Mouse (Mus musculus) myocyte (in vitro differentiated cells): Measurements from ENCODE around the gene Hectd4. TPM values are rescaled to one million over a fixed set of nuclear protein-coding genes. Genes with fewer than 3 reads are reported as not detected.
"Not testable (repeated sequence)": the region's sequence is repeated elsewhere in the genome, so short reads cannot be mapped to it uniquely, and the experiment has no call there.

Source experiments
- H3K27me3 ChIP-seq: one replicate; pipeline ENCODE4 v1.6.1; 2011; ENCODE audit not compliant: control insufficient read depth, insufficient read depth, insufficient read length
- H3K36me3 ChIP-seq: one replicate; pipeline ENCODE4 v1.6.1; 2011; ENCODE audit not compliant: control insufficient read depth, insufficient read depth
- H3K4me2 ChIP-seq: one replicate; pipeline ENCODE4 v1.6.1; 2011; ENCODE audit warnings: low read depth, control low read depth
- H3K4me3 ChIP-seq: one replicate; pipeline ENCODE4 v1.5.1; 2011; ENCODE audit warnings: mild to moderate bottlenecking, control low read depth, moderate library complexity
- H3K79me2 ChIP-seq: one replicate; pipeline ENCODE4 v1.6.1; 2011; ENCODE audit not compliant: control insufficient read depth, insufficient read depth
- H3ac ChIP-seq: one replicate; pipeline ENCODE4 v1.6.1; 2011; ENCODE audit not compliant: control insufficient read depth, insufficient read length
- CEBPB ChIP-seq: IDR thresholded peaks from 2 replicates; pipeline ENCODE4 v1.6.1; 2011; ENCODE audit warnings: mild to moderate bottlenecking, moderate library complexity; ENCODE audit not compliant: poor library complexity, insufficient read depth, severe bottlenecking
- E2F4 ChIP-seq: IDR thresholded peaks from one replicate; pipeline ENCODE4 v1.6.1; 2011; ENCODE audit warnings: mild to moderate bottlenecking, control low read depth, moderate library complexity; ENCODE audit not compliant: insufficient read depth
- MAX ChIP-seq: IDR thresholded peaks from one replicate; pipeline ENCODE4 v1.6.1; 2011; ENCODE audit warnings: low read depth, mild to moderate bottlenecking, control low read depth
- MYOD1 ChIP-seq, 3 experiments: IDR thresholded peaks; one replicate each; pipeline ENCODE4 v1.6.1; 2011; ENCODE audit warnings: control low read depth in 2 of 3, low read depth in 2 of 3, mild to moderate bottlenecking in 2 of 3, moderate library complexity in 1 of 3; ENCODE audit not compliant: insufficient read length in 2 of 3, control insufficient read depth in 1 of 3
- MYOG ChIP-seq, 3 experiments: IDR thresholded peaks; one replicate each; pipeline ENCODE4 v1.6.1; 2011; ENCODE audit warnings: control low read depth in 2 of 3, low read depth in 2 of 3, mild to moderate bottlenecking in 2 of 3; ENCODE audit not compliant: insufficient read length in 2 of 3, control insufficient read depth in 1 of 3, insufficient read depth in 1 of 3
- POLR2A ChIP-seq: IDR thresholded peaks from one replicate; pipeline ENCODE4 v1.6.1; 2011; ENCODE audit warnings: low read depth, mild to moderate bottlenecking, control low read depth, moderate library complexity; ENCODE audit not compliant: insufficient read length
- POLR2AphosphoS2 ChIP-seq: IDR thresholded peaks from one replicate; pipeline ENCODE4 v1.6.1; 2011; ENCODE audit warnings: low read depth, control low read depth; ENCODE audit not compliant: insufficient read length
- REST ChIP-seq: IDR thresholded peaks from one replicate; pipeline ENCODE4 v1.6.1; 2011; ENCODE audit warnings: mild to moderate bottlenecking, control low read depth, moderate library complexity; ENCODE audit not compliant: insufficient read depth, insufficient read length
- SRF ChIP-seq: IDR thresholded peaks from one replicate; pipeline ENCODE4 v1.6.1; 2011; ENCODE audit warnings: low read depth; ENCODE audit not compliant: control insufficient read depth, insufficient read length
- TCF12 ChIP-seq: IDR thresholded peaks from one replicate; pipeline ENCODE4 v1.6.1; 2011; ENCODE audit warnings: mild to moderate bottlenecking, control low read depth; ENCODE audit not compliant: poor library complexity, insufficient read depth, severe bottlenecking
- TCF3 ChIP-seq: IDR thresholded peaks from one replicate; pipeline ENCODE4 v1.6.1; 2011; ENCODE audit warnings: low read depth, control low read depth; ENCODE audit not compliant: insufficient read length
- USF1 ChIP-seq: IDR thresholded peaks from one replicate; pipeline ENCODE4 v1.6.1; 2011; ENCODE audit warnings: low read depth, mild to moderate bottlenecking, control low read depth, moderate library complexity
- polyA plus RNA-seq: library from polyadenylated mRNA; unstranded; fragments of >200 nt; fragmentation: generic; extraction: Trizol; gene quantifications from one replicate; pipeline ENCODE4 v1.2.1, GENCODE M21; 2012; ENCODE audit warnings: missing spikeins

The Hectd4 gene
- polyA plus RNA-seq, 1 experiment: 6.6 TPM

DNA sequence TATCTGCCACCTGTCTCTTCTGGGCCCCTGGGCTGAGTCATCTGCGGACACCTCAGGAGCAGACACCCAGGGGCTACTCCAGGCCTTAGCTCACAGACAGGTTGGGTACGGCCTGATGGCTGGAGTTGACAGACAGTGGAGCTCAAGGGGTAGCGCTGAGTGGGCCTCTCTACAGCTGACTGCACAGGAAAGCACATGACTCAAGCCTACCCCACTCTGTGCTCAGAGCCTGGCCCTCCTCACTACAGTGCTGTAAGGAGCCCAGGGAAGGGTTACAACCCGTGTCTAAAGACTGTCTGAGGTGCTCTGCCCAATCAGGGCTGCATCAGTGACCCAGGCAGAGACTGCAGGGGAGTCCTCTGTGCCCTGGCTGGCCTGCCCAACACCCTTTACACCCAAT is 147.2 kb downstream of the Hectd4 start:
- Histone ChIP-seq H3K4me2 (no peak overlapping the region), H3K36me3 (no peaks in the 10 kb centered on the region)

DNA sequence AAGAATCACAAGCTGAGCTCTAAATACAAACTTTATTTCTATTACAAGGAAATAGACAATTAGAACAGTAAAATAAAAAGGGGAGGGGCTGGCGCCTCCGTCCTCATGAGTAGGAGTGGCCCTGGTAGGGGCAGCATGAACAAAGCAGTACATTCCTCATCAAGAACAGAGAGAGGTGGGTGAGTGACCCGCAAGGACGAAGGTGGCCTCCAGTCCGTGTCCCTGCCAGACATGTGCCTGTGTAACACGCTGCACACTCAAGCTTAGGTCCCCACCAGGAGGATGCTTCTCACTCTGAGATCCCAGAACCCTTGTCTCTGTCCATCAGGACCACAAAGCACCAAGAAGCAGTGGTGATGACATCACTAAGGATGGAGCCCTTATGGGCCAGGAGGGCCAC is 151.7 kb downstream of the Hectd4 start:
- H3K4me3 ChIP-seq: no peak overlapping the region
- no peak overlapping the region for H3K4me2 ChIP-seq
- no peak overlapping the region for H3ac ChIP-seq
- no peaks in the 10 kb centered on the region for H3K27me3 ChIP-seq
- no peaks in the 10 kb centered on the region for H3K36me3 ChIP-seq
- H3K79me2 ChIP-seq: no peaks in the 10 kb centered on the region
- TF ChIP-seq TCF12: no peak
- no peak for TF ChIP-seq MYOG (IDR thresholded peaks at IDR 0.05; ENCODE audit: control insufficient read depth in 1 of 3, insufficient read depth in 1 of 3, insufficient read length in 2 of 3, low read depth in 2 of 3)
- TF ChIP-seq TCF3: no peak
- TF ChIP-seq REST: no peak
- no peak for TF ChIP-seq MAX
- no peak for TF ChIP-seq MYOD1 (IDR thresholded peaks at IDR 0.05; ENCODE audit: control insufficient read depth in 1 of 3, insufficient read length in 2 of 3, low read depth in 2 of 3)
- TF ChIP-seq SRF: no peak
- no peak for TF ChIP-seq POLR2AphosphoS2
- no peak for TF ChIP-seq POLR2A
- no peak for TF ChIP-seq USF1
- no peak for TF ChIP-seq CEBPB

More for the DNA sequence above, 147.2 kb downstream of the Hectd4 start:
- H3K4me3 ChIP-seq: no peak overlapping the region
- no peak overlapping the region for H3ac ChIP-seq
- no peaks in the 10 kb centered on the region for H3K79me2 ChIP-seq
- H3K27me3 ChIP-seq: no peaks in the 10 kb centered on the region
- peak in 1 of 3 experiments; percentile 15 for TF ChIP-seq MYOG (IDR thresholded peaks at IDR 0.05; ENCODE audit: control insufficient read depth in 1 of 3, insufficient read depth in 1 of 3, insufficient read length in 2 of 3, low read depth in 2 of 3)
- TF ChIP-seq E2F4: no peak

GRCm38 (mm10) chr5:121374790-121375189 is 154.8 kb downstream of the Hectd4 start:
- TF ChIP-seq E2F4 (no peak), MYOD1 (IDR thresholded peaks at IDR 0.05; ENCODE audit: control insufficient read depth in 1 of 3, insufficient read length in 2 of 3, low read depth in 2 of 3) (no peak), MAX (no peak), POLR2A (no peak)
- no peak overlapping the region for H3K4me2 ChIP-seq
- H3K27me3 ChIP-seq: no peaks in the 10 kb centered on the region
- H3ac ChIP-seq: no peak overlapping the region
- H3K79me2 ChIP-seq: no peaks in the 10 kb centered on the region
- no peak overlapping the region for H3K4me3 ChIP-seq
- peaks cover 16% of the 10 kb centered on the region for H3K36me3 ChIP-seq

GRCm38 (mm10) chr5:121376972-121377371 is 157.0 kb downstream of the Hectd4 start:
- H3K36me3 ChIP-seq: peaks cover 18% of the 10 kb centered on the region
- not testable (repeated sequence) for H3K79me2 ChIP-seq, H3ac ChIP-seq, H3K4me3 ChIP-seq, H3K27me3 ChIP-seq, H3K4me2 ChIP-seq

- Histone ChIP-seq H3K4me2 (no peak overlapping the region), H3K79me2 (no peaks in the 10 kb centered on the region), H3K4me3 (no peak overlapping the region), H3K27me3 (no peaks in the 10 kb centered on the region), H3K36me3 (peaks cover 18% of the 10 kb centered on the region), H3ac (no peak overlapping the region)
- TF ChIP-seq CEBPB: no peak
- no peak for TF ChIP-seq POLR2AphosphoS2
- TF ChIP-seq E2F4: no peak
- TF ChIP-seq MAX: no peak
- TF ChIP-seq TCF3: no peak
- TF ChIP-seq POLR2A: no peak
- TF ChIP-seq REST: no peak
- TF ChIP-seq TCF12: no peak
Observed at GRCm38 (mm10) chr5:121378678-121379256, 158.7 kb downstream of the Hectd4 start.

DNA sequence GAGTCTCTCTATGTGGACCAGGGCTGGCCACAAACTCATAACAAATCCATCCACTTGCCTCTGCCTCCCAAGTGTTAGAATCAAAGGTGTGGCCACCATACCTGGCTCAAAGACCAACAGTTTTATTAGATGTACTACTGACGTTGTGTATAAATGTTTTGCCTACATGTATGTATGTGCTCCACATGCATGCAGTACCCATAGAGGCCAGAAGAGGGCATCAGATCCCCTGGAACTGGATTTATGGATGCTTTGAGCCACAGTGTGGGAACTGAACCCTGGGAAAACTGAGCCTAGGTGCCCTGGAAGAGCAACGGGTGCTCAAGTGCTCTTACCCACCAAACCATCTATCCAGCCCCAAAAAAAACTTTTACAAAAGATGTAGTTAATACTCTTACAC is 160.7 kb downstream of the Hectd4 start:
- H3ac ChIP-seq: no peak overlapping the region
- no peaks in the 10 kb centered on the region for H3K27me3 ChIP-seq
- no peak overlapping the region for H3K4me3 ChIP-seq
- peaks cover 18% of the 10 kb centered on the region for H3K36me3 ChIP-seq
- H3K79me2 ChIP-seq: no peaks in the 10 kb centered on the region
- TF ChIP-seq SRF (no peak), USF1 (no peak), CEBPB (no peak), MYOD1 (IDR thresholded peaks at IDR 0.05; ENCODE audit: control insufficient read depth in 1 of 3, insufficient read length in 2 of 3, low read depth in 2 of 3) (no peak), MYOG (IDR thresholded peaks at IDR 0.05; ENCODE audit: control insufficient read depth in 1 of 3, insufficient read depth in 1 of 3, insufficient read length in 2 of 3, low read depth in 2 of 3) (no peak), POLR2AphosphoS2 (no peak), POLR2A (no peak), TCF12 (no peak), MAX (no peak), TCF3 (no peak), REST (no peak), E2F4 (no peak)
- no peak overlapping the region for H3K4me2 ChIP-seq
